Mouse (Mus musculus) kidney, embryonic 15.5 days (tissue): Measurements from ENCODE around the gene Gnptg. TPM values are rescaled to one million over a fixed set of nuclear protein-coding genes. Genes with fewer than 3 reads are reported as not detected.

Source experiments
- ATAC-seq: fragments of 200-750 bp; cut with Nextera tagmentation; replicated peaks from 2 replicates; pipeline ENCODE4 v1.8.0; 2017; ENCODE audit warnings: moderate TSS enrichment; ENCODE audit not compliant: low FRiP score
- H3K27ac ChIP-seq: fragments of 300-500 bp; sonication (generic); 2 replicates; pipeline ENCODE4 v1.5.1; 2015; ENCODE audit warnings: mild to moderate bottlenecking, inconsistent platforms
- H3K27me3 ChIP-seq: fragments of 300-500 bp; sonication (generic); 2 replicates; pipeline ENCODE4 v1.6.1; 2015; ENCODE audit warnings: inconsistent platforms
- H3K36me3 ChIP-seq: fragments of 300-500 bp; sonication (generic); 2 replicates; pipeline ENCODE4 v1.6.1; 2015; ENCODE audit warnings: inconsistent platforms
- H3K4me1 ChIP-seq: fragments of 300-500 bp; sonication (generic); 2 replicates; pipeline ENCODE4 v1.6.1; 2015; ENCODE audit warnings: inconsistent platforms
- H3K4me2 ChIP-seq: fragments of 300-500 bp; sonication (generic); 2 replicates; pipeline ENCODE4 v1.6.1; 2015; ENCODE audit warnings: moderate library complexity, mild to moderate bottlenecking, inconsistent platforms
- H3K4me3 ChIP-seq: fragments of 300-500 bp; sonication (generic); replicated peaks from 2 replicates; pipeline ENCODE4 v1.5.1; 2015; ENCODE audit warnings: mild to moderate bottlenecking, inconsistent platforms
- H3K9ac ChIP-seq: fragments of 300-500 bp; sonication (generic); 2 replicates; pipeline ENCODE4 v1.6.1; 2015; ENCODE audit warnings: mild to moderate bottlenecking, inconsistent platforms
- H3K9me3 ChIP-seq: fragments of 300-500 bp; sonication (generic); replicated peaks from 2 replicates; pipeline ENCODE4 v1.6.1; 2016; ENCODE audit warnings: inconsistent platforms
- WGBS: fragments of 180-500 bp; shearing (Covaris S2); methylation state at CpG from one replicate; pipeline ENCODE4 v1.1.7; 2015; ENCODE audit warnings: mixed read lengths; 5-methylcytosine and 5-hydroxymethylcytosine counted together
- polyA plus RNA-seq: library from polyadenylated mRNA; unstranded; fragments of >200 nt; fragmentation: Nextera tagmentation; extraction: Ambion mirVana; gene quantifications from 2 replicates; pipeline ENCODE4 v1.2.1, GENCODE M21; 2015

Gene Gnptg
- polyA plus RNA-seq, 1 experiment from 2014 or later = 46.4 TPM

DNA sequence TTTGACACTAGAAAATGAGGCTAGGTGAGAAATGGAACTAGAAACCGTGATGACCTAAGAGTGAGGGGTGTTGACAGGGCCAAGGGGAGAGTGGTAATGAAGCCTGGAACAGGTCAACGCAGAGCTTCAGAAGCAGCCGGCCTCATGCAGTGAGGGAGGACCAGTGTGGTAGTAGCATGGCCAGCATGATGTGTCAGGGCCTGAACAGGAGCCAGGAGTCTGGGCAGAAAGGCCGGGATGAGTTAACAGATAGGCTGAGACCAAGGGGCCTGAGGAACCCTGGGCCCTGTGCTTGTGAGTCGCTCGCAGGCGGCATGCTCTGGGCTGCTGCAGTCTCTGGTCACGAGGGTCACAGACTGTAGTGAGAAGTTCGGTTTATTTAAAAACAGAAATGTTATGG lies 21.0 kb downstream of the Gnptg start:
- WGBS = 89% methylated on average over 9 of the region's 9 CpGs
- H3K4me3 ChIP-seq = no peak overlapping the region
- peaks cover 12% of the 10 kb centered on the region for H3K4me1 ChIP-seq
- H3K9me3 ChIP-seq = no peaks in the 10 kb centered on the region
- no peak overlapping the region for H3K9ac ChIP-seq
- no peak overlapping the region for H3K27ac ChIP-seq
- no peak for ATAC-seq
- no peak overlapping the region for H3K4me2 ChIP-seq
- H3K27me3 ChIP-seq = no peaks in the 10 kb centered on the region
- peaks cover 56% of the 10 kb centered on the region for H3K36me3 ChIP-seq

DNA sequence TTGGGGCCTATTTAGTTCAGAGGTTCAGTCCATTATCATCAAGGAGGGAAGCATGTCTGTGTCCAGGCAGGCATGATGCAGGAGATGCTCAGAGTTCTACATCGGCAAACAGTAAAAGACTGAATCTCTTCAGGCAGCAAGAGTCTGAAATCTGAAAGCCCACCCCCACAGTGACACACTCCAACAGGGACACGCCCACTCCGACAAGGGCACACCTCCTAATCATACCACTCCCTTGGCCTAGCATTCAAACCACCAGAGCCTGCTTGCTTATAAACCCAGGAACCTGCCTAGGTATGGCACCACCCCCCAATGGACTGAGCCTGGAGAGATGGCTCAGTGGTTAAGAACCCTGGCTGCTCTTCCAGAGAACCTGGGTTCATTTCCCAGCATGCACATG lies 24.5 kb downstream of the Gnptg start:
- Histone ChIP-seq H3K4me1 (no peaks in the 10 kb centered on the region), H3K4me3 (no peak overlapping the region), H3K27ac (no peak overlapping the region), H3K9me3 (no peaks in the 10 kb centered on the region), H3K27me3 (no peaks in the 10 kb centered on the region), H3K36me3 (peaks cover 87% of the 10 kb centered on the region), H3K9ac (no peak overlapping the region), H3K4me2 (no peak overlapping the region)
- ATAC-seq = no peak
- 87% methylated on average over 3 of the region's 3 CpGs for WGBS

DNA sequence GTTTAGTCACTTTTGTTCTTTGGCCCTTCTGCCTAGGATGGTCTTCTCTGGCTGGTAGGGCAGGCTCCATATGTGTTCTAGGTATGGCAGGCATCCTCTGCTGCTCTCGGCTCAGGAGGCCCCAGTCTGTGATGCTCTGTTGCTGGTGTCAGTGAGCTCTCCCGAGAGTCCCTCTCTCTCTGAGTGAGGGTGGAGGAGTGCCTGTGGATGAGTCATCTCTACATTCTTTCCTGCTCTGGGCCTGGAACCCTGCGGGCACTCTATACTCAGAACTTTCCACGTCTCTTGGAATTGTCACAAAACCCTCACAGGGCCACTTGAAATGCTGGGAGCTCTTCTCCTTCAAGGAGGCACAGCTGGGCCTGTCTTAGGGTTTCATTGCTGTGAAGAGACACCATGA lies 28.2 kb downstream of the Gnptg start:
- Histone ChIP-seq H3K36me3 (peaks cover 97% of the 10 kb centered on the region), H3K4me2 (no peak overlapping the region), H3K4me3 (no peak overlapping the region), H3K27ac (no peak overlapping the region), H3K4me1 (no peaks in the 10 kb centered on the region), H3K9me3 (no peaks in the 10 kb centered on the region), H3K9ac (no peak overlapping the region), H3K27me3 (no peaks in the 10 kb centered on the region)
- WGBS = 90% methylated on average over 4 of the region's 4 CpGs
- no peak for ATAC-seq

DNA sequence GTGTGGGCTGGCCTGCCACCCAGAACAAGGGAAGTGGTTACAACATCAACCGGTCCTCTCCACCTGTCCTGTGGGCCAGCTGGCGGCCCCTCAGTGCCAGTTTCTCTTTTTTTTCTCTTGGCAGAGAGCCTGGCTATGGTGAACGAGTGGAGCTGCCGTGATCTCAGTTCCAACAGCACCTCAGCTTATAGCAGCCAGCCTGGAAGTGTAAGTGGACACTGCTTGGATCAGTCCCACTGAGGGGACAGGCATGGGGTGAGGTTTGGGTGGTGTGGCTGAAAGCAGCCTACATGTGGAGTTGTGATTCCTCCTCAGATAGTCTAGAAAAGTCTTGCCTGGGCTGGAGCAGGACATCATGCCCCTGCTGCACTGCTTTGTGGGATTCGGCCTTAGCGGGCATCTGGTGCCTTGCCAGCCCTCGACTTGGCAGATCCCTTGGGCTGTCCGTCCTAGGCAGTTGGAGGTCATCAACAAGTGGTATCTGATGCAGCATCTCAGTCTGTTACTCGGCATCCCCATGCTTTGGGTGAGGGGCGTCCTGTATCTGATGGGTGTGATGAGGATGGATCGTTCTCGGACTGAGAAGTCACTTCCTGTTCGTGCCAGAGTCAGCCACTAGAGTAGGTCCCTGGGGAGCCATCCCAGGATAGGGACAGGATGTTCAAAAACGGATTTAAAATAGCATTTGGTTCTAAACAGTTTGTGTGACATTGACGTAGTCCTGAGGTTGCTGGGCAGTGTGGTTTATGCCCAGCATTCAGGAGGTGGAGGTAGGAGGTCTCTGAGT lies 29.1 kb downstream of the Gnptg start:
- Histone ChIP-seq H3K36me3 (peaks cover 96% of the 10 kb centered on the region), H3K4me2 (no peak overlapping the region), H3K27me3 (no peaks in the 10 kb centered on the region), H3K27ac (no peak overlapping the region), H3K4me3 (no peak overlapping the region), H3K4me1 (no peaks in the 10 kb centered on the region), H3K9ac (no peak overlapping the region), H3K9me3 (no peaks in the 10 kb centered on the region)
- ATAC-seq = no peak
- WGBS = 80% methylated on average over 15 of the region's 15 CpGs

DNA sequence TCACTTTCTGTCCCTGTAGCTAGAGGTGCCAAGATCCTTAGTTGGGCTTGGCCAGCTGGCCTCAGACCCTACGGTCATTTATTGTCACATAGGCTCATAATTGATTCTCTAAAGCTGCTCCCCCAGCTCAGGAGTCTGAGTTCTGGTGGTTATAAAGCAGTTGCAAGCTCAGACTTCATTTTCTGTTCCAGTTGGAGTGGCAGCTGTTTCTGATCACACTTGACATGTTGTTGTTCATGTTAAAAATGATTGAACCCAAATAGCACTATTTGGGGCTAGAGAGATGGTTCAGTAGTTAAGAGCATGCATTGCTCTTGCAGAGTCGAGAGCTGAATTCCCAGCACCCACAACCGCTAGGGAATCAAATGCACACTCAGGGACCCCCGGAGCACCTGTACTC lies 29.9 kb downstream of the Gnptg start:
- Histone ChIP-seq H3K4me3 (no peak overlapping the region), H3K9me3 (no peaks in the 10 kb centered on the region), H3K27ac (no peak overlapping the region), H3K36me3 (peaks cover 96% of the 10 kb centered on the region), H3K27me3 (no peaks in the 10 kb centered on the region), H3K9ac (no peak overlapping the region), H3K4me1 (no peaks in the 10 kb centered on the region), H3K4me2 (no peak overlapping the region)
- no peak for ATAC-seq
- WGBS = 85% methylated on average over 4 of the region's 4 CpGs

DNA sequence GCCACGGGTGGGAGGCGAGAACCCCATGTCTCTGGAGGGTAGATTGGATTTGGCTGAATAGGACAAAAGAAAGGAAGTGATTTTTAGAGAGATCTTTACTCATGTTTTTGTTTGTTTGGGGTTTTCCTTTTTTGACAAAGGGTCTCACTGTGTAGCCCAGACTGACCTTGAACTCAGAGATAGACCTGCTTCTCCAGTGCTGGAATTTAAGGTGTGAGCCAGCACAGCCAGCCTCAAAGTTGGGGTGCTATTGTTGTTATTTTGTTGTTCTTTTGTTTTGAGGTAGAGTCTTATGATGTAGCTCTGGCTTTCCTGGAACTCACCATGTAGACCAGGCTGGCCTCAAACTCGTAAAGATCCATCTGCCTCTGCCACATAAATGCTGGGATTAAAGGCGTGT lies 37.5 kb downstream of the Gnptg start:
- H3K9ac ChIP-seq = no peak overlapping the region
- H3K4me2 ChIP-seq = no peak overlapping the region
- no peak for ATAC-seq
- WGBS = 91% methylated on average over 4 of the region's 4 CpGs
- no peaks in the 10 kb centered on the region for H3K9me3 ChIP-seq
- H3K4me3 ChIP-seq = no peak overlapping the region
- no peak overlapping the region for H3K27ac ChIP-seq
- no peaks in the 10 kb centered on the region for H3K4me1 ChIP-seq
- no peaks in the 10 kb centered on the region for H3K27me3 ChIP-seq
- H3K36me3 ChIP-seq = peaks cover 91% of the 10 kb centered on the region

DNA sequence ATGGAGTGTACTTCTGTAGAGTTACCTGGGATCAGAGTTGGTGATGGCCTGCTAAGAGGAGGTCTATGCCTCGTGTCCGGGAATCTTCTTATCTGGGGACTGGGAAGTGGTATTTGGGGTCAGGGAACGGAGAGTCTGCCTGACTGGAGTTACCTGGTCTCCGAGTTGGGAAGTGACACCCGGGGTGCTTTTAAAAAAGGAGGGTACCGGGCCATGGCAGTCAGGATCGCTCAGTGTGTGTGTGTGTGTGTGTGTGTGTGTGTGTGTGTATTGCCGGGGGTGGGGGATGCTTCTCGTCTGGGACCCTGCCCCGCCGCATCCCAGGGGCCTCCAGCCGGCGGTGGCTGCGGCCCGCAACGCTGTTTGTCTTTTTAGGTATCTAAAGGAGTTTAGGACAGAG lies 50.8 kb downstream of the Gnptg start:
- no peaks in the 10 kb centered on the region for H3K9me3 ChIP-seq
- peak overlapping the region; percentile 98 for H3K4me3 ChIP-seq
- H3K36me3 ChIP-seq = peaks cover 44% of the 10 kb centered on the region
- WGBS = under 1% methylated on average over 15 of the region's 16 CpGs
- H3K4me2 ChIP-seq = peak overlapping the region; percentile 81
- H3K27me3 ChIP-seq = no peaks in the 10 kb centered on the region
- peak overlapping the region; percentile 91 for H3K9ac ChIP-seq
- no peak for ATAC-seq
- H3K27ac ChIP-seq = no peak overlapping the region
- peaks cover 30% of the 10 kb centered on the region for H3K4me1 ChIP-seq

DNA sequence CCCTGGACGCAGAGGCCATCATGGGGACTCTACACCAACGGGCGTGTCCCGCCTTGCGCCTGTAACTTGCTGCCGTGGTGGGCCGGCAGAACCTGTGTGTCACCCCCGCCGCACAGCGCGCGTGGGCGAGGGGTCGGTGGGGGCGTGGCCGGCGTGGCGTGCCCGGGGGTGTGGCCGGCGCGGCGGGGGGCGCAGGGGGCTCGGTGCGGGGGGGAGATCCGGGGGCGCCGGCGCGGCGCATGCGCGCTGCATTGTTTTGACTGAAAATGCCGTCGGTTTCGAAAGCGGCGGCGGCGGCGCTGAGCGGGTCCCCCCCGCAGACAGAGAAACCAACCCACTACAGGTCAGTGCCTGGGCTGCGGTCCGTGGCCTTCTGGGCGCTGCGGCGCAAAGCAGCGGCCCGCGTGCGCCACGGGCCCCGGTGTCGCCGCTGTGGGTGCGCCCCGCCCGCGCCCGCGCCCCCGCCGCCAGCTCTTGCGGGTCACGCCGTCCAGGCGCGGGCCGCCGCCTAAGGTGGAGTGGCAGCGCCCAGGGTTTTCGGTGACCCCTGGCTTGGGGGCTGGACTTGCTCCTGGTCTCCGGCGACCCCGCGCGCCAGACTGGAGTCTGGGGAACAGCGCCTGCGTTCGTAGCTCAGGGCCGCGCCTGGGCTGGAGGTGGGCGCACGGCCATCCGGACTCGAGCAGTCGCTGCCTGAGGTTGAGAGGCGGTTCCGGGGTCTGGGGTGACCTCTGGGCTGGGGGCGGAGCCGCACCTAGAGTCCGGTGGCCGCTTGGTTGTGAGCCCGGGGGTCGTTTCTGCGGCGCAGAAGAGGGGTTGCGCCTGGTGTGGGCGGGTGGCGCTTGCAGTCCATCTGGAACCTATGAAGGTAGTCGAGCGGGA lies 51.5 kb downstream of the Gnptg start, which contains the start of gene Unkl:
Gene Unkl, plus strand, starts transcription at position 248 of the 882 bp plus-strand sequence.
- peak; percentile 61 for ATAC-seq
- Histone ChIP-seq H3K36me3 (peaks cover 37% of the 10 kb centered on the region), H3K9me3 (no peaks in the 10 kb centered on the region), H3K27me3 (no peaks in the 10 kb centered on the region), H3K4me1 (peaks cover 35% of the 10 kb centered on the region), H3K27ac (peak within 1 kb of the TSS; percentile 90), H3K4me3 (peak within 1 kb of the TSS; percentile 98), H3K9ac (peak within 1 kb of the TSS; percentile 91), H3K4me2 (peak within 1 kb of the TSS; percentile 81)
- under 1% methylated on average over 97 of the region's 104 CpGs for WGBS

DNA sequence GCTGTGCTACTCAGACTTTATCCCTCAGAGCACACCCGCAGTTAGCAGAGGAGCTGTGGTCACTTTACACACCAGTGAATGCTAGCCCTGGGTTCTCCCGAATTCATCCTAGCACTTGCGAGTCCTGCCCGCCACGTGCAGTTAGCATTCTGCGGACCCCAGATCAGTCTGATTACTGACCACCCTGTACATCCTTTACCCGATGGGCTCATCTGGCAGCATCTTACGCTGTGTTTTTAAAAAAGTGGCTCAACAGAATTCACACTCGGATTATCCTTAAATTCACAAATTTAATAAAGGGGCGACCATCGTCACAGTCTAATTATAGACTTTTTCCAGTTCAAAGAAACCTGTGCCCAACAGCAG lies 52.2 kb downstream of the Gnptg start:
- Histone ChIP-seq H3K4me3 (peak overlapping the region; percentile 98), H3K4me1 (peaks cover 39% of the 10 kb centered on the region), H3K9ac (peak overlapping the region; percentile 91), H3K9me3 (no peaks in the 10 kb centered on the region), H3K36me3 (peaks cover 31% of the 10 kb centered on the region), H3K27me3 (no peaks in the 10 kb centered on the region), H3K27ac (peak overlapping the region; percentile 90), H3K4me2 (peak overlapping the region; percentile 81)
- no peak for ATAC-seq
- 4% methylated on average over 11 of the region's 11 CpGs for WGBS

DNA sequence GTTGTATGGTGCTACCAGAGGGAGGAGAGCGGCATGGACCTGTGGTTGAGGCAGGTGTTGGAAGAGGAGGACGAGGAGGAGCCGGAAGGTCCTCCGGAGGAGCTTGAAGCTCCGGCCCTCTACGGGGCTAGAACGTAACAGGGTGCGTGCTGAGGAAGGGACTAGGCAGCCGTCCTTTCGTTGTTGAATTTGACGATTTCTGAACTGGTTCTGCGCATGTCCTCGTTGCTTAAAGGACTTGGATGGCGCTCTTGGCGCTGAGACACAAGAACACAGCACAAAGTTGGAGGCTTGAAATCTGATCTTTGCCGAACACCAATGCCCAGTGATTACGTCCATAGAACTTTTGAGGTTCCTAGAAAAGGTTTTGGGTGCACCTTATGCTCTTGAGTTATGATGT lies 55.0 kb downstream of the Gnptg start:
- H3K9ac ChIP-seq = peak overlapping the region; percentile 74
- peak overlapping the region; percentile 65 for H3K4me3 ChIP-seq
- no peaks in the 10 kb centered on the region for H3K9me3 ChIP-seq
- peaks cover 10% of the 10 kb centered on the region for H3K36me3 ChIP-seq
- WGBS = 8% methylated on average over 17 of the region's 17 CpGs
- H3K4me1 ChIP-seq = peaks cover 39% of the 10 kb centered on the region
- ATAC-seq = 0 out of 2 replicates have a peak, but pooled peaks have one; percentile 6
- H3K4me2 ChIP-seq = peak overlapping the region; percentile 95
- H3K27me3 ChIP-seq = 0 out of 2 replicates have a peak, but pooled peaks cover 17% of the 10 kb centered on the region
- peak overlapping the region; percentile 97 for H3K27ac ChIP-seq

DNA sequence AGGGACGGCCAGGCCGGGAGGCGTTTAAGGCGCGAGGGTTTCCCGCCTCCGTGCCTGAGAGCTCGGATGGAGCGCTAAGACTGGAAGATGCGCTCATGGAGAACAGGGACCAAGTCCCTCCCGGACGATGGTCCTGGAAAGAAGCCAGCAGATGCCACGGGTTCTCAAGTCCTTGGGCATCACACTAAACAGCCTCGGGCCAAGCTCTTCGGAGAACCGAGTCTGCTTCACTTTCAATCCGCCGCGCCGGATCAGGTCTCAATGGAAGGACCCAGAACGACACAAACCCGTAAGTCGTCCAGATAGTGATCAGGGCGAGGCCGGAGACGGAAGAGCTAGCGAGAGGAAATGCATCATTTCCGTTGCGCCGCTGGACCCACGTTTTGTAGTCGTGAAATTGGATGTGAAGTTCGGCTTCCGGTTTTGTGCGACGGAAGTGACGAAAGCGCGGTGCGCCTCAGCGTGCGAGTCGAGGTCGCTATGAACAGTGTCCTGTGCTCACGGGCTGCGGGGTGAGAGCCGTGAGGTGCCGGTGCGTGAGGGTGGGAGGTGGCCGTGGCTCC lies 55.7 kb downstream of the Gnptg start, which contains the start of gene BC003965:
Gene BC003965, plus strand, starts transcription at position 426 of the 563 bp plus-strand sequence.
- H3K9ac ChIP-seq = peak within 1 kb of the TSS; percentile 74
- H3K36me3 ChIP-seq = peaks cover 10% of the 10 kb centered on the region
- H3K4me3 ChIP-seq = peak within 1 kb of the TSS; percentile 65
- H3K4me2 ChIP-seq = peak within 1 kb of the TSS; percentile 95
- under 1% methylated on average over 50 of the region's 50 CpGs for WGBS
- no peaks in the 10 kb centered on the region for H3K9me3 ChIP-seq
- peaks cover 31% of the 10 kb centered on the region for H3K4me1 ChIP-seq
- H3K27ac ChIP-seq = peak within 1 kb of the TSS; percentile 97
- 0 out of 2 replicates have a peak, but pooled peaks cover 17% of the 10 kb centered on the region for H3K27me3 ChIP-seq
- ATAC-seq = peak; percentile 78
